Mouse (Mus musculus) cerebellum, adult 2 months (tissue): ENCODE results near the gene Acot11.

ENCODE experiments used
- CTCF ChIP-seq: fragments of 200-500 bp; IDR thresholded peaks from 2 replicates; pipeline ENCODE4 v1.5.1; 2011; ENCODE audit warnings: low read depth, mild to moderate bottlenecking, control low read depth, low read length, moderate library complexity, borderline replicate concordance; ENCODE audit not compliant: insufficient read depth
- POLR2A ChIP-seq: fragments of 200-500 bp; IDR thresholded peaks from 2 replicates; pipeline ENCODE4 v1.6.1; 2011; ENCODE audit warnings: low read length, control low read depth, borderline replicate concordance; ENCODE audit not compliant: insufficient read depth

- TF ChIP-seq CTCF (no peak), POLR2A (no peak)
Observed at GRCm38 (mm10) chr4:106804201-106804909, 443 bp downstream of the Acot11 start.
